Comparison of ENCODE assay signal across 30 mouse cellular contexts in genomic region chr5:56952799-56953498, GRCm38 (mm10).
DNase-seq lines count a peak whose midpoint lies in the region; ATAC-seq and TF ChIP-seq lines count a peak whose summit lies in the region.
"Had no signal": no experiment of that assay in that cellular context is flagged by ENCODE, and none has a peak within 500 bp of the region (broad histone marks: within the 10 kb centered on the region; RNA-seq: fewer than 3 reads in every experiment).

No protein-coding gene starts in this region.

- no peak overlapping the region for H3K27ac ChIP-seq in forebrain, embryonic 12.5 days
- no peak overlapping the region for H3K27ac ChIP-seq in forebrain, embryonic 10.5 days
- H3K27ac ChIP-seq in kidney, postnatal 0 days, result no peak overlapping the region
- H3K27ac ChIP-seq: embryonic facial prominence, embryonic 12.5 days; heart, embryonic 13.5 days; hindbrain, embryonic 15.5 days; limb, embryonic 10.5 days; limb, embryonic 15.5 days; liver, embryonic 13.5 days; stomach, postnatal 0 days had no signal

- no peak overlapping the region for H3K9ac ChIP-seq in forebrain, embryonic 12.5 days
- no peak overlapping the region for H3K9ac ChIP-seq in kidney, postnatal 0 days (ENCODE audit: low read depth, low read length)
- H3K9ac ChIP-seq: embryonic facial prominence, embryonic 12.5 days; heart, embryonic 13.5 days; hindbrain, embryonic 15.5 days; limb, embryonic 15.5 days; liver, embryonic 13.5 days had no signal

- H3K4me3 ChIP-seq in forebrain, embryonic 12.5 days (replicated peaks), result no peak overlapping the region
- H3K4me3 ChIP-seq in forebrain, embryonic 10.5 days, result no peak overlapping the region
- no peak overlapping the region for H3K4me3 ChIP-seq in kidney, postnatal 0 days (replicated peaks; ENCODE audit: low read depth, low read length)
- H3K4me3 ChIP-seq: embryonic facial prominence, embryonic 12.5 days; heart, embryonic 13.5 days; hindbrain, embryonic 15.5 days; limb, embryonic 10.5 days; limb, embryonic 15.5 days; liver, embryonic 13.5 days; megakaryocyte, embryonic 14.5 days had no signal

- H3K9me3 ChIP-seq in forebrain, embryonic 12.5 days, result no peaks in the 10 kb centered on the region
- H3K9me3 ChIP-seq in forebrain, embryonic 10.5 days, result no peaks in the 10 kb centered on the region
- no peaks in the 10 kb centered on the region for H3K9me3 ChIP-seq in kidney, postnatal 0 days (replicated peaks; ENCODE audit: low read length)
- H3K9me3 ChIP-seq: embryonic facial prominence, embryonic 12.5 days; heart, embryonic 13.5 days; hindbrain, embryonic 15.5 days; limb, embryonic 10.5 days; limb, embryonic 15.5 days; liver, embryonic 13.5 days; megakaryocyte, embryonic 14.5 days had no signal

- no peak for DNase-seq in forebrain, embryonic 10.5 days (ENCODE audit: extremely low spot score, low spot score)
- peak; percentile 17 for DNase-seq in kidney, postnatal 0 days (ENCODE audit: low spot score)
- no peak for DNase-seq in kidney, adult 8-10 months
- DNase-seq in brain, adult 2 months (ENCODE audit: low read depth, low spot score), result peak; percentile 31
- peak; percentile 4 for DNase-seq in telencephalon, adult 2 months (ENCODE audit: low read depth, low spot score)
- DNase-seq in heart, postnatal 4 days, result no peak
- DNase-seq: adrenal gland, postnatal 25 days; cerebellum, adult 8-10 months; gastrocnemius, postnatal 10 days; heart, postnatal 10 days; kidney, adult 9 months; kidney, postnatal 14 days; layer of hippocampus, adult 9-11 months; liver, embryonic 13.5 days; lung, adult 18-20 months; lung, postnatal 4 days; midbrain, embryonic 14.5 days; right cerebral cortex, adult 18-20 months had no signal

- H3K4me1 ChIP-seq in forebrain, embryonic 12.5 days, result no peaks in the 10 kb centered on the region
- H3K4me1 ChIP-seq in forebrain, embryonic 10.5 days, result no peaks in the 10 kb centered on the region
- H3K4me1 ChIP-seq in kidney, postnatal 0 days (replicated peaks; ENCODE audit: insufficient read depth, low read length), result no peaks in the 10 kb centered on the region
- H3K4me1 ChIP-seq: embryonic facial prominence, embryonic 12.5 days; heart, embryonic 13.5 days; hindbrain, embryonic 15.5 days; limb, embryonic 15.5 days; liver, embryonic 13.5 days; megakaryocyte, embryonic 14.5 days had no signal

- no peak overlapping the region for H3K4me2 ChIP-seq in forebrain, embryonic 12.5 days
- H3K4me2 ChIP-seq in kidney, postnatal 0 days (ENCODE audit: low read length), result no peak overlapping the region
- H3K4me2 ChIP-seq: embryonic facial prominence, embryonic 12.5 days; heart, embryonic 13.5 days; hindbrain, embryonic 15.5 days; limb, embryonic 15.5 days; liver, embryonic 13.5 days had no signal

- H3K27me3 ChIP-seq in forebrain, embryonic 12.5 days, result no peaks in the 10 kb centered on the region
- H3K27me3 ChIP-seq in forebrain, embryonic 10.5 days (ENCODE audit: poor library complexity, severe bottlenecking), result no peaks in the 10 kb centered on the region
- H3K27me3 ChIP-seq in kidney, postnatal 0 days (ENCODE audit: insufficient read depth, low read length), result no peaks in the 10 kb centered on the region
- H3K27me3 ChIP-seq: embryonic facial prominence, embryonic 12.5 days; heart, embryonic 13.5 days; hindbrain, embryonic 15.5 days; limb, embryonic 15.5 days; liver, embryonic 13.5 days; megakaryocyte, embryonic 14.5 days had no signal

- TF ChIP-seq CTCF in kidney, postnatal 0 days (IDR thresholded peaks at IDR 0.05; ENCODE audit: low read depth), result no peak

- H3K36me3 ChIP-seq in forebrain, embryonic 12.5 days (replicated peaks), result no peaks in the 10 kb centered on the region
- no peaks in the 10 kb centered on the region for H3K36me3 ChIP-seq in forebrain, embryonic 10.5 days (replicated peaks)
- no peaks in the 10 kb centered on the region for H3K36me3 ChIP-seq in kidney, postnatal 0 days (ENCODE audit: insufficient read depth, low read length)
- H3K36me3 ChIP-seq: embryonic facial prominence, embryonic 12.5 days; heart, embryonic 13.5 days; hindbrain, embryonic 15.5 days; limb, embryonic 10.5 days; limb, embryonic 15.5 days; liver, embryonic 13.5 days had no signal

- 79% methylated on average over 3 of the region's 3 CpGs for WGBS in forebrain, embryonic 12.5 days
- 86% methylated on average over 3 of the region's 3 CpGs for WGBS in forebrain, embryonic 10.5 days
- 60% methylated on average over 3 of the region's 3 CpGs for WGBS in kidney, postnatal 0 days

- ATAC-seq in forebrain, embryonic 12.5 days (ENCODE audit: low FRiP score), result peak; percentile 60
- no peak for ATAC-seq in kidney, postnatal 0 days (replicated peaks; ENCODE audit: low FRiP score, low read depth)
- ATAC-seq: CD4-positive, CD25-positive, alpha-beta regulatory T cell, adult 4 months; forebrain, embryonic 16.5 days; intestine, embryonic 16.5 days; lung, postnatal 0 days had no signal

Comparison
In these comparisons a context has a peak if more than half of its experiments do, and no peak if none do; other contexts are left out.
1. DNase-seq: peak in kidney, postnatal 0 days (single experiment), brain, adult 2 months (single experiment) and telencephalon, adult 2 months (single experiment); none in forebrain, embryonic 10.5 days (single experiment), kidney, adult 8-10 months (0 of 2) and heart, postnatal 4 days (single experiment).